Mouse (Mus musculus) cortical plate, adult 2 months (tissue): Measurements from ENCODE around the gene Ugt1a8. TPM values are rescaled to one million over a fixed set of nuclear protein-coding genes. Genes with fewer than 3 reads are reported as not detected.

ENCODE experiments used
- H3K27ac ChIP-seq: fragments of 200-500 bp; 2 replicates; pipeline ENCODE4 v1.5.1; 2012; ENCODE audit warnings: low read length, control low read depth, inconsistent platforms; ENCODE audit not compliant: insufficient read depth
- H3K4me1 ChIP-seq: fragments of 200-500 bp; 2 replicates; pipeline ENCODE4 v1.6.1; 2011; ENCODE audit warnings: low read length; ENCODE audit not compliant: control insufficient read depth, insufficient read depth
- H3K4me3 ChIP-seq: fragments of 200-500 bp; 2 replicates; pipeline ENCODE4 v1.5.1; 2011; ENCODE audit warnings: mild to moderate bottlenecking, low read length, control low read depth; ENCODE audit not compliant: insufficient read depth
- CTCF ChIP-seq: fragments of 200-500 bp; IDR thresholded peaks from 2 replicates; pipeline ENCODE4 v1.5.1; 2011; ENCODE audit warnings: mild to moderate bottlenecking, control low read depth, low read length; ENCODE audit not compliant: insufficient read depth; ENCODE audit errors: extremely low read depth
- POLR2A ChIP-seq: fragments of 200-500 bp; IDR thresholded peaks from 2 replicates; pipeline ENCODE4 v1.6.1; 2011; ENCODE audit warnings: mild to moderate bottlenecking, low read length, control low read depth; ENCODE audit not compliant: insufficient read depth; ENCODE audit errors: extremely low read depth
- polyA plus RNA-seq: library from polyadenylated mRNA; depleted of rRNA; stranded (reverse); fragments of >200 nt; gene quantifications from 2 replicates; pipeline ENCODE4 v1.2.3, GENCODE M21; 2012

Ugt1a8 gene
- polyA plus RNA-seq, 1 experiment: not detected

GRCm38 (mm10) chr1:88230981-88231802 is 143.6 kb downstream of the Ugt1a8 start:
- no peak for TF ChIP-seq POLR2A
- no peak for TF ChIP-seq CTCF
- Histone ChIP-seq H3K4me1 (no peaks in the 10 kb centered on the region), H3K27ac (no peak overlapping the region), H3K4me3 (no peak overlapping the region)

GRCm38 (mm10) chr1:88231803-88232499 is 144.3 kb downstream of the Ugt1a8 start:
- Histone ChIP-seq H3K4me3 (no peak overlapping the region), H3K4me1 (no peaks in the 10 kb centered on the region), H3K27ac (no peak overlapping the region)
- TF ChIP-seq POLR2A: no peak
- TF ChIP-seq CTCF: no peak

- Histone ChIP-seq H3K27ac (no peak overlapping the region), H3K4me3 (no peak overlapping the region), H3K4me1 (no peaks in the 10 kb centered on the region)
- TF ChIP-seq CTCF (no peak), POLR2A (no peak)
Measured at GRCm38 (mm10) chr1:88232664-88233380, 145.2 kb downstream of the Ugt1a8 start.

GRCm38 (mm10) chr1:88233421-88234247 is 146.0 kb downstream of the Ugt1a8 start:
- Histone ChIP-seq H3K4me1 (no peaks in the 10 kb centered on the region), H3K4me3 (no peak overlapping the region), H3K27ac (no peak overlapping the region)
- no peak for TF ChIP-seq POLR2A
- TF ChIP-seq CTCF: no peak

GRCm38 (mm10) chr1:88234248-88234610 is 146.6 kb downstream of the Ugt1a8 start:
- Histone ChIP-seq H3K4me1 (no peaks in the 10 kb centered on the region), H3K4me3 (no peak overlapping the region), H3K27ac (no peak overlapping the region)
- no peak for TF ChIP-seq POLR2A
- no peak for TF ChIP-seq CTCF

- TF ChIP-seq CTCF (no peak), POLR2A (no peak)
- Histone ChIP-seq H3K27ac (no peak overlapping the region), H3K4me3 (no peak overlapping the region), H3K4me1 (no peaks in the 10 kb centered on the region)
Measured at GRCm38 (mm10) chr1:88234646-88235045, 147.0 kb downstream of the Ugt1a8 start.

GRCm38 (mm10) chr1:88235046-88235893 is 147.7 kb downstream of the Ugt1a8 start:
- no peak for TF ChIP-seq CTCF
- Histone ChIP-seq H3K27ac (no peak overlapping the region), H3K4me1 (no peaks in the 10 kb centered on the region), H3K4me3 (no peak overlapping the region)

- no peak overlapping the region for H3K27ac ChIP-seq
- H3K4me3 ChIP-seq: no peak overlapping the region
- no peak for TF ChIP-seq POLR2A
- TF ChIP-seq CTCF: no peak
- H3K4me1 ChIP-seq: no peaks in the 10 kb centered on the region
Measured at GRCm38 (mm10) chr1:88235894-88236415, 148.3 kb downstream of the Ugt1a8 start.
